Mouse (Mus musculus): ENCODE measurements around the gene Cdc42se1. TPM values are rescaled to one million over a fixed set of nuclear protein-coding genes. Genes with fewer than 3 reads are reported as not detected.
"Not testable (repeated sequence)": the region's sequence is repeated elsewhere in the genome, so short reads cannot be mapped to it uniquely, and the experiment has no call there.

The Cdc42se1 gene
- total RNA-seq (2017) = 55.4 and 57.6 TPM in 2 replicates

- ATAC-seq (replicated peaks; ENCODE audit: low read depth, poor library complexity, severe bottlenecking) = peak; percentile 73
Observed at GRCm38 (mm10) chr3:95228148-95228893, at the start of gene Cdc42se1. Gene Cdc42se1, plus strand, starts transcription at chr3:95228732.

DNA sequence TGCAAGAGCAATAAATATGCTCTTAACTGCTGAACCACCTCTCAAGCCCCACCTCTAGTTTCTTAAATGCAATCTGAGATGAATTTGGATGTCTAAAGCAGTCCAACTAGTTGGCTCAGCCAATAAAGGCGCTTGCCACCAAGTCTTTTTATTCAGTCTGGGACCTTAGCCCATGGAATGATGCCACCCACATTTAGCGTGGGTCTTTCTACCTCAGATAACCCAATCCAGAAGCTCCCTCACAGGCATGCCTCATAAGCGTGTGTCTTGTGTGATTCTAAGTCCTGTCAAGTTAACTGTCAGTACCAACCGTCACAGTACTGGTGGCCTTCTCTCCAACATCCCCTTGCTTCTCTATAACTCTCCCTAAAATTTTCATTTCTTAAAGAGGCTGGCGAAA lies 49.6 kb upstream of the Cdc42se1 start:
- ATAC-seq (replicated peaks; ENCODE audit: low read depth, poor library complexity, severe bottlenecking) = no peak

GRCm38 (mm10) chr3:95179890-95180289 lies 48.6 kb upstream of the Cdc42se1 start:
- ATAC-seq (replicated peaks; ENCODE audit: low read depth, poor library complexity, severe bottlenecking) = no peak

DNA sequence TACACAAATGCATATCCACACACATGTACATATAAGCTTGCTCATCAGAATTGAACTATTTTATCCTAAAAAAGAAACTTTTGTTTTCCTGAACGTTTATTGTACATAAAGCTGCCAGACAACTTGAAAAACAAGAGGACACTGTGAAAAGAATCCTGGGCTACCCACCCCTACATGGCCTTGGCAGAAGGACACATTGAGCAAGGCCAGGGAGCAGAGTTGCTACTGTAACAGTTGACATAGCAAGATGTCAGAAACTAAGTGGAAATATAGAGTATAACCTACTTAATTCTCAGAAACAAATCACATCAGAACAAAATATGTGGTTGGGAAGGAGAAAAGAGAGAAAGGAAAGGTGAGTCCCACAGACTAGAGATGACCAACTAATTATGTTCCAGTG lies 46.7 kb upstream of the Cdc42se1 start:
- ATAC-seq (replicated peaks; ENCODE audit: low read depth, poor library complexity, severe bottlenecking) = no peak

GRCm38 (mm10) chr3:95184796-95185577 lies 43.5 kb upstream of the Cdc42se1 start:
- no peak for ATAC-seq (replicated peaks; ENCODE audit: low read depth, poor library complexity, severe bottlenecking)

DNA sequence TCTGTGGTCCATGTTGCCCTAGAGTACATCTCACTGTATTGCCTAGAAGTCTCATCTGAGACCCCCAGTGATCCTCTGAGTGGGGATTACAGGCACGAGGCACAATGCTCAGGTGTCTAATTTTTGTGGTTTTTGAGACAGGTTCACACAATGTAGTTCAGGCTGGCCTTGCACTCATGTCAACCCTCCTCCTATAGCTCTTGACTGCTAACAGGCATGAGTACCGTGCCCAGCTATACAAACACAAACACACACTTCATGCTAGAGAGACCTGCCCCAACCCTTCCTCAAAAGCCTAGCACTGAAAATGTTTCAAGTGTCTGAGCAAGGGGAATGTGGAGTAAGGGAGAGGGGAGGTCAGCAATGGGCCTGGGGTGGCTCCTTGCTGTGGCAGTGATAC lies 42.4 kb upstream of the Cdc42se1 start:
- ATAC-seq (replicated peaks; ENCODE audit: low read depth, poor library complexity, severe bottlenecking) = no peak

GRCm38 (mm10) chr3:95186888-95187287 lies 41.6 kb upstream of the Cdc42se1 start:
- no peak for ATAC-seq (replicated peaks; ENCODE audit: low read depth, poor library complexity, severe bottlenecking)

GRCm38 (mm10) chr3:95194721-95195135 lies 33.8 kb upstream of the Cdc42se1 start:
- ATAC-seq (replicated peaks; ENCODE audit: low read depth, poor library complexity, severe bottlenecking) = no peak

DNA sequence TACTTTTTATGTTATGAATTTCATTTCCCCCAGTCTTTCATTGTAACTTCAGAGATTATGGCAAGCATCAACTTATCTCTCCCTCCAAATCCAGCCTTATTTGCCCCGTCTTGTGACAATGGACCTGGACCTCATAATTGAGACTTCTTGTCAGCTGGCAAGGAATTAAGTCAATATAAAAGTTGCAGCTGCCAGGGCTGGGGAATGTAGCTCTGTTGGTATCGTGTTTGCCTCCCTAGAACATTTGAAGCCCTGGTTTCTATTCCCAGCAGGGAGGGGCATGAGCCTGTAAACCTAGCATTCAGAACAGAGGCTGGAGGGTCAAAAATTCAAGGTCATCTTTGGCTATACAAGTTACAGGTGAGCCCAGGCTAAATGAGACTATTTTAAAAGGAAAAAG lies 32.8 kb upstream of the Cdc42se1 start:
- ATAC-seq (replicated peaks; ENCODE audit: low read depth, poor library complexity, severe bottlenecking) = no peak

GRCm38 (mm10) chr3:95199101-95199500 lies 29.4 kb upstream of the Cdc42se1 start:
- ATAC-seq (replicated peaks; ENCODE audit: low read depth, poor library complexity, severe bottlenecking) = no peak

DNA sequence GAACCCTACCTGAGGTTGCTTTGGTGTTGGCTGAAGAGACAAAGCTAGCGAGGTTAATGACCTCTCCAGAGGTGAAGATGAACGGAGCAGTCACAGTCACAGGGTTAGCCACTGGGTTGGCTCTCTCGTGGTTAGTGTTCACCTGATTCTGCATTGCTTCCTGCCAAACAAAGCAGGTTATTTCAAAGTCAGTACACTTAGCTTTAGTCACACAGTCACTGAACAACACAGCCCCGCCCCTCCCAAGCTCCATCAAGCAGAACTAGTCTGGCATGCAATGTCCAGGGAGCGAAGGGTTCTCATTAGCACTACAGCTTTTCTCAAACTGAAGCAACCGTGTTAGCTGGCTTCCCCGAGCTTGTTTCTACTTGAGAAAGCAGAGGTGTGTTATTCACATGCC lies 28.4 kb upstream of the Cdc42se1 start:
- ATAC-seq (replicated peaks; ENCODE audit: low read depth, poor library complexity, severe bottlenecking) = no peak

GRCm38 (mm10) chr3:95200562-95200961 lies 28.0 kb upstream of the Cdc42se1 start:
- ATAC-seq (replicated peaks; ENCODE audit: low read depth, poor library complexity, severe bottlenecking) = no peak

DNA sequence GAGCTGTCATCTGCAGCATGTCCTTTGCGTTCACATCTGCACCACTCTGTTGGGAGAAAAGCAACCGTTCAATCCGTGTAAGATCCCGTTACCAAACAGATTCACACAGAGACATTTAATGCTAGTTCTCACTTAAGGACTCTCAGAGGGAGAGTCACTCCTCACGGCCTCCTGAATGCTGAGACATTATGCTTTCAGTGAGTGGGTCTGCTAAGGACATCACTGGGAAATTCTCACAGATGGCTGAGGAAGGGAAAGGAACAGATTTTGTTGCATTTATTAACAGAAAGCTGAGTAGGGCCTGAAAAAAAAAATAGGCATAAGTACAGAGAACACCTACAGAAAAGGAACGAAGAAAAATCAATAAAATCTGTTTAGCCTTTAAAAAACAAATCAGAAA lies 24.7 kb upstream of the Cdc42se1 start:
- ATAC-seq (replicated peaks; ENCODE audit: low read depth, poor library complexity, severe bottlenecking) = no peak

GRCm38 (mm10) chr3:95208286-95208685 lies 20.2 kb upstream of the Cdc42se1 start:
- ATAC-seq (replicated peaks; ENCODE audit: low read depth, poor library complexity, severe bottlenecking) = no peak

- ATAC-seq (replicated peaks; ENCODE audit: low read depth, poor library complexity, severe bottlenecking) = no peak
Observed at GRCm38 (mm10) chr3:95210585-95210984, 17.9 kb upstream of the Cdc42se1 start.

- not testable (repeated sequence) for ATAC-seq (replicated peaks; ENCODE audit: low read depth, poor library complexity, severe bottlenecking)
Observed at GRCm38 (mm10) chr3:95212889-95213608, 15.5 kb upstream of the Cdc42se1 start.

DNA sequence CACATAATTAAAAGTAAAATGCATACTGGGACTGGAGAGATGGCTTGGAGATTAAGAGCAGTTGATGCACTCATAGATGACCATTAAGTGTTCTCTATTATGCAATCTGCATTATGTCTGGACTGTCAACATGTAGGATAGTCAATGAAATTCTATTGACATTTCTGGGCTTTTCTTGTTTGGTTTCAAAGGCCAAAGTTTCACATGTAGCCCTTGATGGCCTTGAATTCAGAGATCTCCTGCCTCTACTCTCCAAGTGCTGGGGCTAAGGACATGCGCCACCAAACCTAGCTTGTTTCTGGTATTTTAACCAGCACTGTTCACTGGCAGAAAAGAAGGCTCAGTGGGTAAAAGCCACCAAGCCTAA lies 14.9 kb upstream of the Cdc42se1 start:
- no peak for ATAC-seq (replicated peaks; ENCODE audit: low read depth, poor library complexity, severe bottlenecking)

GRCm38 (mm10) chr3:95216655-95217254 lies 11.8 kb upstream of the Cdc42se1 start:
- ATAC-seq (replicated peaks; ENCODE audit: low read depth, poor library complexity, severe bottlenecking) = no peak

GRCm38 (mm10) chr3:95217255-95218134 lies 11.0 kb upstream of the Cdc42se1 start, which contains the start of gene Gabpb2:
Gene Gabpb2, minus strand, starts transcription at chr3:95217916.
- peak; percentile 87 for ATAC-seq (replicated peaks; ENCODE audit: low read depth, poor library complexity, severe bottlenecking)

Measured in common myeloid progenitor, adult 5-6 weeks (primary cell).